Mouse (Mus musculus): ENCODE measurements at regions not wholly inside any gene's neighbourhood (a gene's known extent, or its start where the extent isn't known, plus 50 kb on each side); places are given as distances from the start of the nearest gene placed in this dataset.

DNA sequence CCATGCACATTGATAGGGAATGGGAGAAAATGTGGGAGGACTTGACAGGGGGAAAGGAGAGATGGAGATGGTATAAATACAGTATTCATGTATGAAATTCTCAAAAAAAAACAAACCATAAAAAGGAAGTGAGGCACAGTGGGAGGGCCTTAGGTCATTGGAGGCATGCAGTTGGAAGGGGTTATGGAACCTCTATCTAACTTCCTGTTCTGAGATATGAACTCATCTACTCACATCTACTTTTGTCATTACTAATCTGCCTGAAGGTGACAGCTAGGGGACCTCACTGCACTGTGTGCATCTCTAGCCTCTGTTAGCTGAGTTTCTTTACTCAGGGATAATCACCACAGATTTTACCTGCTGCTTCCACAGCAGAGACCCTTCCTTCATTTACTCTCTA is 366.3 kb upstream of the Prickle1 start:
- Histone ChIP-seq H3K9me3 (ENCODE audit: low read length) (no peaks in the 10 kb centered on the region), H3K4me1 (ENCODE audit: insufficient read depth) (no peaks in the 10 kb centered on the region)
- no peak for ATAC-seq

DNA sequence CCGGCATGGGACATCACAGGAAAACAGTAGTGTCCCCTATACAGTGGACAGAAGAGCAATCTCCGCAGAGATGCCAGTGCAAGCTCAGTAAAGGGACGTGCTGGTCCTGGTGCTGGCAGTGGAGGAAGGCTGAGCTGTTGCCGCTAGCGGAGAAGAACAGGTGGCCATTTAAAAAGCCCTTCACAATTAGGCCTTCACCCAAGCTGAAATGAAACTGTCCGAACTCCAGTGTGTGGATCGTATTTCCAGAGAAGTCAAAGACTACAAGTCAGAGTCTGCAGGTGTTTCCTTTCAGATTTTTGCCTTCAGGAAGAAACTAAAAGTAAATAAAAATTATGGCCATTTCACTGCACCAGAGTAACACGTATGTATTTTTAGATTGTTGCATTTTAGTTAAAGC is 364.2 kb upstream of the Prickle1 start:
- H3K4me2 ChIP-seq (ENCODE audit: low read depth, low read length) = no peak overlapping the region
- no peaks in the 10 kb centered on the region for H3K27me3 ChIP-seq (ENCODE audit: insufficient read depth, low read length)
- H3K9ac ChIP-seq (replicated peaks) = no peak overlapping the region
- H3K4me1 ChIP-seq (ENCODE audit: insufficient read depth) = no peaks in the 10 kb centered on the region
- H3K4me3 ChIP-seq (ENCODE audit: low read depth, low read length) = no peak overlapping the region
- DNase-seq = no peak
- H3K36me3 ChIP-seq (replicated peaks; ENCODE audit: insufficient read depth, low read length) = no peaks in the 10 kb centered on the region
- TF ChIP-seq EP300 (IDR thresholded peaks at IDR 0.05; ENCODE audit: low read depth) (no peak), CTCF (IDR thresholded peaks at IDR 0.05; ENCODE audit: low read depth) (no peak)
- no peak for ATAC-seq
- H3K27ac ChIP-seq (ENCODE audit: low read depth) = no peak overlapping the region
- WGBS (ENCODE audit: insufficient replicate concordance) = 74% methylated on average over 8 of the region's 8 CpGs
- H3K9me3 ChIP-seq (ENCODE audit: low read length) = no peaks in the 10 kb centered on the region

More for the DNA sequence above, 366.3 kb upstream of the Prickle1 start:
- DNase-seq = no peak
- no peak overlapping the region for H3K27ac ChIP-seq (ENCODE audit: low read depth)
- H3K9ac ChIP-seq (replicated peaks) = no peak overlapping the region
- TF ChIP-seq CTCF (IDR thresholded peaks at IDR 0.05; ENCODE audit: low read depth) = no peak
- TF ChIP-seq EP300 (IDR thresholded peaks at IDR 0.05; ENCODE audit: low read depth) = no peak
- H3K4me3 ChIP-seq (ENCODE audit: low read depth, low read length) = no peak overlapping the region
- no peak overlapping the region for H3K4me2 ChIP-seq (ENCODE audit: low read depth, low read length)
- H3K36me3 ChIP-seq (replicated peaks; ENCODE audit: insufficient read depth, low read length) = no peaks in the 10 kb centered on the region
- no peaks in the 10 kb centered on the region for H3K27me3 ChIP-seq (ENCODE audit: insufficient read depth, low read length)

DNA sequence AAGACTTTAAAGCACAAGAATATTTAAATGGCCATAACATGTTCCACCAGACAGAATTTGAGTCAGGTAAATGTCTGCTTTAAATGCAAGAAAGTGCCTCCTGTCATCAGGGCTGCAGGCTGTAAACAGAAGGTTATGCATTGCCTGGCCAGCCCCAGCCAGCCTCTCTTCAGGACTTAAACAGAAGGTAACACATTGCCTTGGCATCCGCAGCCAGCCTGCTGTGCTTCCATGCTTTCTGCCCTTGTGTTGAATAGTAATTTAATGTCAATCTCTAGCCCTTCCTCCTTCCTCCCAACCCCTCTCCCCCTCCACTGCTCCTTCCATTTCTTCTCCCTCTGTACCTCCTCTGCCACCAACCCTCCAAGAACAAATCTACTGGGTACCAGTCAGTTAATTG is 362.4 kb upstream of the Prickle1 start:
- DNase-seq (no peak), ATAC-seq (no peak)
- Histone ChIP-seq H3K27me3 (ENCODE audit: insufficient read depth, low read length) (no peaks in the 10 kb centered on the region), H3K4me3 (ENCODE audit: low read depth, low read length) (no peak overlapping the region), H3K9ac (replicated peaks) (no peak overlapping the region), H3K4me2 (ENCODE audit: low read depth, low read length) (no peak overlapping the region), H3K36me3 (replicated peaks; ENCODE audit: insufficient read depth, low read length) (no peaks in the 10 kb centered on the region), H3K9me3 (ENCODE audit: low read length) (no peaks in the 10 kb centered on the region), H3K4me1 (ENCODE audit: insufficient read depth) (no peaks in the 10 kb centered on the region), H3K27ac (ENCODE audit: low read depth) (no peak overlapping the region)
- 78% methylated on average over 1 of the region's 1 CpGs for WGBS (ENCODE audit: insufficient replicate concordance)
- TF ChIP-seq CTCF (IDR thresholded peaks at IDR 0.05; ENCODE audit: low read depth) (no peak), EP300 (IDR thresholded peaks at IDR 0.05; ENCODE audit: low read depth) (no peak)

DNA sequence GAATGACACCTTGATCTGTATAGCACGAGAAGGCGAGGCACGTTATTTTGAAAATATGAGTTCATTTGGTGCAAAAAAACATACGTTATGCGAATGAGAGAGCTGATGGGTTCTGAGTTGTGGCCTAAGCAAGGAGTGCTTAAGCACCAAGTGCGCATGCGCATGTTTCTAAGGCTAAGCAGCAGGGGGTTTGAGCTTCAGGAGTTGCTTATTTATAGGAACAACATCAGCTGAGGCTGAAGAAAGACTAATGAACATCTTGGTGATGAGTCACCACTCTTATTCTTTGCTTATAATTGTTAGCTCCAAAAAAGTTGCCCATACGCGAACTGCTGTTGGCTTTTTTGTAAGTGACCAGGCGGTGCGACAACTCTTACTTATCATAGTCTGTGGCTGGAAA is 361.1 kb upstream of the Prickle1 start:
- H3K9me3 ChIP-seq (ENCODE audit: low read length) = no peaks in the 10 kb centered on the region
- H3K4me1 ChIP-seq (ENCODE audit: insufficient read depth) = no peaks in the 10 kb centered on the region
- no peaks in the 10 kb centered on the region for H3K36me3 ChIP-seq (replicated peaks; ENCODE audit: insufficient read depth, low read length)
- H3K27me3 ChIP-seq (ENCODE audit: insufficient read depth, low read length) = no peaks in the 10 kb centered on the region
- no peak overlapping the region for H3K9ac ChIP-seq (replicated peaks)
- 89% methylated on average over 11 of the region's 11 CpGs for WGBS (ENCODE audit: insufficient replicate concordance)
- no peak overlapping the region for H3K4me2 ChIP-seq (ENCODE audit: low read depth, low read length)
- no peak overlapping the region for H3K4me3 ChIP-seq (ENCODE audit: low read depth, low read length)
- ATAC-seq (no peak), DNase-seq (no peak)
- no peak overlapping the region for H3K27ac ChIP-seq (ENCODE audit: low read depth)
- no peak for TF ChIP-seq EP300 (IDR thresholded peaks at IDR 0.05; ENCODE audit: low read depth)
- no peak for TF ChIP-seq CTCF (IDR thresholded peaks at IDR 0.05; ENCODE audit: low read depth)

DNA sequence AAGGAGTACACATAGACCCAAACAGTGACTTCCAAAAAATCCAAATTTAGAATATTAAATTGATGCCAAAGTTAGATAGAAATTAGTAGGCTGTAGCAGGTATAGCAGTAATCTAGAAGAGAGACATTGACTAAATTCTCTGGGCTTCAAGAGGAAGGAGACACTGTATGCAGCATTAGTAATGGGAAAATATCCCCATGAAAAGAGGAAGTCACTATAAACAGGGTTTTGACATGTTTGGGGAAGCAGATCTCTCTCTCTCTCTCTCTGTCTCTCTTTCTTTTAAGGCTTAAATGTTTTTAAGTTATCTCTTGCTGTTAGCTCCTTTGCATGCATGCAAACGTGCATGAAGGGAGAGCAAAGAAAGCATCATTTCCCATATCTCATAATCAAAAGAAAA is 357.9 kb upstream of the Prickle1 start:
- no peaks in the 10 kb centered on the region for H3K4me1 ChIP-seq (ENCODE audit: insufficient read depth)
- H3K27ac ChIP-seq (ENCODE audit: low read depth) = no peak overlapping the region
- no peak overlapping the region for H3K9ac ChIP-seq (replicated peaks)
- DNase-seq (no peak), ATAC-seq (no peak)
- H3K27me3 ChIP-seq (ENCODE audit: insufficient read depth, low read length) = no peaks in the 10 kb centered on the region
- TF ChIP-seq CTCF (IDR thresholded peaks at IDR 0.05; ENCODE audit: low read depth) = no peak
- no peak for TF ChIP-seq EP300 (IDR thresholded peaks at IDR 0.05; ENCODE audit: low read depth)
- no peak overlapping the region for H3K4me2 ChIP-seq (ENCODE audit: low read depth, low read length)
- H3K9me3 ChIP-seq (ENCODE audit: low read length) = no peaks in the 10 kb centered on the region
- 42% methylated on average over 1 of the region's 1 CpGs for WGBS (ENCODE audit: insufficient replicate concordance)
- no peak overlapping the region for H3K4me3 ChIP-seq (ENCODE audit: low read depth, low read length)
- H3K36me3 ChIP-seq (replicated peaks; ENCODE audit: insufficient read depth, low read length) = no peaks in the 10 kb centered on the region

DNA sequence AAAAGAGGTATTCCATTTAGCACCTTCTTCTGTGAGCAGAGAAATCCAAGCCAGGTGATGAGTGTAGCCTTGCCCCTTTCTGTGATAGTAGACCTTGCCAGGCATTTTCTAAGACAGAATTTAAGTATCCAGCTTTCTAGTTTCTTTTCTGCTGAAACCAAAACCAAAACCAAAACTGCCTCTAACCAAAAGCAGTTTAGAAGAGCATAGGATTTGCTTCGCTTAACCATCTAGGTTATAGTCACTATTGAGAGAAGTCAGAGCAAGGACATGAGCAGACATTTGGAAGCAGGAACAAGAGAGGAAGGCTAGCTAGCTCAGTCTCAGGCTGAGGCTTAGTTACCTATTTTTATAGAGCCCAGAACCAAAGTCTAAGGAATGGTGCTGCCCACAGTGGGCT is 354.8 kb upstream of the Prickle1 start:
- no peak overlapping the region for H3K27ac ChIP-seq (ENCODE audit: low read depth)
- no peaks in the 10 kb centered on the region for H3K4me1 ChIP-seq (ENCODE audit: insufficient read depth)
- TF ChIP-seq EP300 (IDR thresholded peaks at IDR 0.05; ENCODE audit: low read depth) = no peak
- TF ChIP-seq CTCF (IDR thresholded peaks at IDR 0.05; ENCODE audit: low read depth) = no peak
- WGBS (ENCODE audit: insufficient replicate concordance) = 75% methylated on average over 1 of the region's 1 CpGs
- DNase-seq (no peak), ATAC-seq (no peak)
- H3K36me3 ChIP-seq (replicated peaks; ENCODE audit: insufficient read depth, low read length) = no peaks in the 10 kb centered on the region
- no peak overlapping the region for H3K4me3 ChIP-seq (ENCODE audit: low read depth, low read length)
- H3K27me3 ChIP-seq (ENCODE audit: insufficient read depth, low read length) = no peaks in the 10 kb centered on the region
- no peak overlapping the region for H3K9ac ChIP-seq (replicated peaks)
- no peaks in the 10 kb centered on the region for H3K9me3 ChIP-seq (ENCODE audit: low read length)
- no peak overlapping the region for H3K4me2 ChIP-seq (ENCODE audit: low read depth, low read length)

DNA sequence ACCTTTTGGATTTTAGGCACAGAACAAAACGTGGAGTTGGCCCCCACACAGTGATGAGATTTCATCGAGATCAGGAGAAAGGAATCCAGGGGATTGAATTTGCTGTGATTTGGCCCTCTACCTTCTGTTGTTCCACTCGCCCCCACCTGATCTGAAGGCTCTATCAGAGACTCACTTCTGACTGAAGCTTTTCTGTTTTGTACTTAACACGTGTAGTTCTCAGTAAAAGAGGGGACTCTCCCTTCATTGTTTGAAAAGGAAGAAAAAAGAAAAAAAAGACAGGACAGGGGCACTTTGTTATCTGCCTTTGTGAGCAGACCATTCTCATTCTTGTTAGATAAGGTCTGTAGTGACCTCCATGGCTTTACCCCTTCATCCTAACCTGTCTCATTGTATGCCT is 353.2 kb upstream of the Prickle1 start:
- H3K27me3 ChIP-seq (ENCODE audit: insufficient read depth, low read length) = no peaks in the 10 kb centered on the region
- H3K9ac ChIP-seq (replicated peaks) = no peak overlapping the region
- H3K4me3 ChIP-seq (ENCODE audit: low read depth, low read length) = no peak overlapping the region
- DNase-seq (no peak), ATAC-seq (no peak)
- no peak for TF ChIP-seq CTCF (IDR thresholded peaks at IDR 0.05; ENCODE audit: low read depth)
- no peak for TF ChIP-seq EP300 (IDR thresholded peaks at IDR 0.05; ENCODE audit: low read depth)
- no peak overlapping the region for H3K27ac ChIP-seq (ENCODE audit: low read depth)
- 53% methylated on average over 4 of the region's 4 CpGs for WGBS (ENCODE audit: insufficient replicate concordance)
- H3K36me3 ChIP-seq (replicated peaks; ENCODE audit: insufficient read depth, low read length) = no peaks in the 10 kb centered on the region
- no peaks in the 10 kb centered on the region for H3K9me3 ChIP-seq (ENCODE audit: low read length)
- H3K4me2 ChIP-seq (ENCODE audit: low read depth, low read length) = no peak overlapping the region
- no peaks in the 10 kb centered on the region for H3K4me1 ChIP-seq (ENCODE audit: insufficient read depth)
